Mouse (Mus musculus): Measurements from ENCODE around the gene Dcpp1.
"Not testable (repeated sequence)": the region's sequence is repeated elsewhere in the genome, so short reads cannot be mapped to it uniquely, and the experiment has no call there.

Dcpp1 gene

GRCm38 (mm10) chr17:23880576-23880975, at the start of gene Dcpp1, which contains the start of gene Dcpp2:
Gene Dcpp1, plus strand, starts transcription at chr17:23880876.
Gene Dcpp2, plus strand, starts transcription at chr17:23880880.
- DNase-seq (ENCODE audit: low read depth, low spot score) = not testable (repeated sequence)

GRCm38 (mm10) chr17:23831201-23831600, 49.5 kb upstream of the Dcpp1 start:
- no peak for DNase-seq (ENCODE audit: low read depth, low spot score)

GRCm38 (mm10) chr17:23836006-23836575, 44.6 kb upstream of the Dcpp1 start, which contains the start of gene Prss33:
Gene Prss33, minus strand, starts transcription at chr17:23836056.
- no peak for DNase-seq (ENCODE audit: low read depth, low spot score)

- peak; percentile 52 for DNase-seq (ENCODE audit: low read depth, low spot score)
Measured at GRCm38 (mm10) chr17:23841145-23841544, 39.5 kb upstream of the Dcpp1 start.

GRCm38 (mm10) chr17:23843141-23843811, 37.4 kb upstream of the Dcpp1 start:
- DNase-seq (ENCODE audit: low read depth, low spot score) = no peak

GRCm38 (mm10) chr17:23843812-23844273, 36.8 kb upstream of the Dcpp1 start, which contains the start of the genes Prss32 and Prss41:
Gene Prss32, plus strand, starts transcription at chr17:23843855.
Gene Prss41, minus strand, starts transcription at chr17:23844172.
- peak; percentile 66 for DNase-seq (ENCODE audit: low read depth, low spot score)

GRCm38 (mm10) chr17:23850028-23850427, 30.6 kb upstream of the Dcpp1 start:
- no peak for DNase-seq (ENCODE audit: low read depth, low spot score)

- DNase-seq (ENCODE audit: low read depth, low spot score) = peak; percentile 53
Measured at GRCm38 (mm10) chr17:23850853-23851749, 29.6 kb upstream of the Dcpp1 start.

GRCm38 (mm10) chr17:23853292-23853691, 27.4 kb upstream of the Dcpp1 start:
- DNase-seq (ENCODE audit: low read depth, low spot score) = no peak

- DNase-seq (ENCODE audit: low read depth, low spot score) = no peak
Measured at GRCm38 (mm10) chr17:23854229-23854765, 26.4 kb upstream of the Dcpp1 start.

- DNase-seq (ENCODE audit: low read depth, low spot score) = no peak
Measured at GRCm38 (mm10) chr17:23857193-23857592, 23.5 kb upstream of the Dcpp1 start.

- no peak for DNase-seq (ENCODE audit: low read depth, low spot score)
Measured at GRCm38 (mm10) chr17:23857913-23858312, 22.8 kb upstream of the Dcpp1 start.

GRCm38 (mm10) chr17:23862926-23863325, 17.8 kb upstream of the Dcpp1 start:
- DNase-seq (ENCODE audit: low read depth, low spot score) = no peak

- no peak for DNase-seq (ENCODE audit: low read depth, low spot score)
Measured at GRCm38 (mm10) chr17:23867756-23868155, 12.9 kb upstream of the Dcpp1 start, which contains the start of gene Prss21. Gene Prss21, plus strand, starts transcription at chr17:23868056.

GRCm38 (mm10) chr17:23868513-23868912, 12.2 kb upstream of the Dcpp1 start:
- no peak for DNase-seq (ENCODE audit: low read depth, low spot score)

- DNase-seq (ENCODE audit: low read depth, low spot score) = no peak
Measured at GRCm38 (mm10) chr17:23873884-23874856, 6.5 kb upstream of the Dcpp1 start.

- DNase-seq (ENCODE audit: low read depth, low spot score) = no peak
Measured at GRCm38 (mm10) chr17:23876741-23877140, 3.9 kb upstream of the Dcpp1 start.

GRCm38 (mm10) chr17:23877166-23877565, 3.5 kb upstream of the Dcpp1 start:
- DNase-seq (ENCODE audit: low read depth, low spot score) = no peak

- DNase-seq (ENCODE audit: low read depth, low spot score) = not testable (repeated sequence)
Measured at GRCm38 (mm10) chr17:23917158-23917557, 36.5 kb downstream of the Dcpp1 start, which contains the start of gene Dcpp3. Gene Dcpp3, plus strand, starts transcription at chr17:23917458.

GRCm38 (mm10) chr17:23924531-23925007, 43.9 kb downstream of the Dcpp1 start:
- peak; percentile 87 for DNase-seq (ENCODE audit: low read depth, low spot score)
